Mouse (Mus musculus): ENCODE measurements at regions not wholly inside any gene's neighbourhood (a gene's known extent, or its start where the extent isn't known, plus 50 kb on each side); places are given as distances from the start of the nearest gene placed in this dataset.

GRCm38 (mm10) chr10:60900992-60901391, 69.6 kb upstream of the Unc5b start:
- no peak for TF ChIP-seq CTCF (IDR thresholded peaks at IDR 0.05; ENCODE audit: borderline replicate concordance, extremely low read depth, insufficient read depth, insufficient read length)
- no peak for TF ChIP-seq POLR2A (IDR thresholded peaks at IDR 0.05; ENCODE audit: borderline replicate concordance, extremely low read depth, insufficient read depth, insufficient read length, poor library complexity, severe bottlenecking)

Measured in brain, embryonic 14.5 days (tissue).